In the genomic region with DNA sequence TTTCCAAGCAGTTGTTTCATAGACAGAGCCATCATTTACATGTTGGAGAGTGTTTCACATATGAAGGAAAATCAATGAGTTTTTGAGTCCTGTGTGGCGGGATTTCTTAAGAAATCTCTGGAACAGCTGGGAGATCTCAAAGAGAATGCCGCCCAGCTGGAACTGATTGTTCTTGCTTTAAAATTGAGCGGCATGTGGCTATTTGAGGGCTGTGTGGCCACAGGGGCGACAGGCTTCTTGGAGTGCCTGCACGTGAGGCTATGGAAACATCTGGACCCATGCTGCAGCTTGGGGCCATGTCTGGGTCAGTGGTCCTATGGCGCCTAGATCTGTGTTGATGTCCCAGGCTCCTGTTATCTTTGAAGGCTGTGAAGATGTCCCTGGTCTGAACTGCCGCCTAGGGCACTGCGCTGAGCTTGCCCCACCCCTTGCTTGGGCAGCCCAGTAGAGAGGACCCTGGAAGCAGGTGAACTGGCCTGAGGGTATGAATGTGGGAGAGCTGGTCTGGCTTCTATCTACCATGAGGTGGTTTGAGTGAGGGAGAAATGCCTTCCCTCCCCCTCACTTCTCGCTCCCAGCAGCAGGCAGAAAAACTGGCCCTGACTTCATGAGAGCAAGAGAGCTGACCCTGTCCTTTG, we compare ENCODE assay signal across 19 mouse cellular contexts. TPM values are rescaled to one million over a fixed set of nuclear protein-coding genes. Genes with fewer than 3 reads are reported as not detected.
DNase-seq lines count a peak whose midpoint lies in the region; ATAC-seq and TF ChIP-seq lines count a peak whose summit lies in the region.
"Had no signal": no experiment of that assay in that cellular context is flagged by ENCODE, and none has a peak within 500 bp of the region (broad histone marks: within the 10 kb centered on the region; RNA-seq: fewer than 3 reads in every experiment).

No protein-coding gene starts in this region.

- TF ChIP-seq CTCF in intestine, postnatal 0 days (IDR thresholded peaks at IDR 0.05; ENCODE audit: low read depth), result no peak
- TF ChIP-seq CTCF in thymus, adult 2 months (IDR thresholded peaks at IDR 0.05; ENCODE audit: borderline replicate concordance, control insufficient read depth, extremely low read depth, insufficient read depth, low read length, poor library complexity), result no peak

- no peak overlapping the region for H3K4me2 ChIP-seq in limb, embryonic 12.5 days
- no peak overlapping the region for H3K4me2 ChIP-seq in intestine, postnatal 0 days (replicated peaks; ENCODE audit: low read depth)
- H3K4me2 ChIP-seq: hindbrain, embryonic 13.5 days; liver, embryonic 15.5 days had no signal

- peak; percentile 29 for DNase-seq in kidney, adult 11 months
- DNase-seq in kidney, postnatal 10 days, result no peak
- DNase-seq in R1 (ENCODE audit: low read depth, low spot score), result peak; percentile 20
- peak; percentile 23 for DNase-seq in kidney, adult 9 months
- DNase-seq in thymus, adult 2 months, result no peak
- no peak for DNase-seq in adrenal gland, postnatal 10 days
- DNase-seq: cerebellum, postnatal 10 days had no signal

- WGBS in limb, embryonic 12.5 days, result 24% methylated on average over 9 of the region's 9 CpGs
- WGBS in intestine, postnatal 0 days, result 66% methylated on average over 9 of the region's 9 CpGs
- WGBS in thymus, adult 2 months, result 94% methylated on average over 9 of the region's 9 CpGs

- H3K9ac ChIP-seq in limb, embryonic 12.5 days (replicated peaks), result no peak overlapping the region
- H3K9ac ChIP-seq in intestine, postnatal 0 days (ENCODE audit: low read depth, low read length), result no peak overlapping the region
- H3K9ac ChIP-seq: hindbrain, embryonic 13.5 days; liver, embryonic 15.5 days had no signal

- ATAC-seq in limb, embryonic 12.5 days (ENCODE audit: insufficient number of reproducible peaks, insufficient read depth, low FRiP score, low TSS enrichment, low read depth), result no peak
- no peak for ATAC-seq in intestine, postnatal 0 days
- ATAC-seq: forebrain, embryonic 16.5 days; intestine, embryonic 16.5 days had no signal

- no peaks in the 10 kb centered on the region for H3K36me3 ChIP-seq in limb, embryonic 12.5 days
- H3K36me3 ChIP-seq in intestine, postnatal 0 days (ENCODE audit: control insufficient read depth, insufficient read depth), result no peaks in the 10 kb centered on the region
- no peaks in the 10 kb centered on the region for H3K36me3 ChIP-seq in thymus, adult 2 months (ENCODE audit: control insufficient read depth, insufficient read depth, low read length)
- H3K36me3 ChIP-seq: hindbrain, embryonic 13.5 days; liver, embryonic 15.5 days; midbrain, embryonic 10.5 days had no signal

- TF ChIP-seq POLR2A in thymus, adult 2 months (IDR thresholded peaks at IDR 0.05; ENCODE audit: control insufficient read depth, extremely low read depth, insufficient read depth, low read length, poor library complexity), result no peak

- H3K27me3 ChIP-seq in limb, embryonic 12.5 days, result no peaks in the 10 kb centered on the region
- H3K27me3 ChIP-seq in intestine, postnatal 0 days (replicated peaks; ENCODE audit: control insufficient read depth, insufficient read depth, low read length), result no peaks in the 10 kb centered on the region
- H3K27me3 ChIP-seq in thymus, adult 2 months (ENCODE audit: control insufficient read depth, insufficient read depth, low read length), result no peaks in the 10 kb centered on the region
- H3K27me3 ChIP-seq: hindbrain, embryonic 13.5 days had no signal

- H3K9me3 ChIP-seq in limb, embryonic 12.5 days, result no peaks in the 10 kb centered on the region
- H3K9me3 ChIP-seq in intestine, postnatal 0 days (ENCODE audit: control insufficient read depth), result no peaks in the 10 kb centered on the region
- H3K9me3 ChIP-seq: hindbrain, embryonic 13.5 days; liver, embryonic 15.5 days; midbrain, embryonic 10.5 days had no signal

- H3K4me1 ChIP-seq in limb, embryonic 12.5 days (replicated peaks), result peaks cover 12% of the 10 kb centered on the region
- H3K4me1 ChIP-seq in intestine, postnatal 0 days (replicated peaks; ENCODE audit: control insufficient read depth, insufficient read depth, low read length), result no peaks in the 10 kb centered on the region
- no peaks in the 10 kb centered on the region for H3K4me1 ChIP-seq in thymus, adult 2 months (replicated peaks; ENCODE audit: control insufficient read depth, insufficient read depth, low read length)
- H3K4me1 ChIP-seq: hindbrain, embryonic 13.5 days had no signal

- H3K27ac ChIP-seq in limb, embryonic 12.5 days, result 0 out of 2 replicates have a peak overlapping the region, but pooled peaks have one; percentile 45
- no peak overlapping the region for H3K27ac ChIP-seq in intestine, postnatal 0 days (ENCODE audit: low read depth, low read length)
- H3K27ac ChIP-seq in thymus, adult 2 months (ENCODE audit: control insufficient read depth, insufficient read depth, low read length), result no peak overlapping the region
- H3K27ac ChIP-seq: hindbrain, embryonic 13.5 days; liver, embryonic 15.5 days; midbrain, embryonic 10.5 days had no signal

- H3K4me3 ChIP-seq in limb, embryonic 12.5 days (replicated peaks), result no peak overlapping the region
- no peak overlapping the region for H3K4me3 ChIP-seq in intestine, postnatal 0 days (ENCODE audit: low read depth, low read length)
- H3K4me3 ChIP-seq in thymus, adult 2 months (ENCODE audit: control insufficient read depth, insufficient read depth, low read length), result no peak overlapping the region
- H3K4me3 ChIP-seq: hindbrain, embryonic 13.5 days; liver, embryonic 15.5 days; midbrain, embryonic 10.5 days had no signal

RNA-seq across cellular contexts. Expression of gene Trcg1, which starts 6.1 kb away (rescaled TPM):
- polyA plus RNA-seq in limb, embryonic 12.5 days (2016; fragmentation: Nextera tagmentation; extraction: Ambion mirVana), result not detected in 2 replicates
- polyA plus RNA-seq in intestine, postnatal 0 days (2015; fragmentation: Nextera tagmentation; extraction: Ambion mirVana), result not detected in 2 replicates
- 0.03 and 0.06 TPM in 2 replicates for polyA plus RNA-seq in thymus, adult 2 months (2012; rRNA removed)
- total RNA-seq in adrenal gland, postnatal 10 days (2021), result not detected
- total RNA-seq: adrenal gland, postnatal 14 days; gastrocnemius, postnatal 4 days; left cerebral cortex, adult 8-10 months had no signal
- polyA plus RNA-seq: forebrain, embryonic 16.5 days; heart, embryonic 16.5 days; hindbrain, embryonic 13.5 days; intestine, embryonic 16.5 days; liver, embryonic 15.5 days; midbrain, embryonic 10.5 days; spleen, adult 2 months had no signal

RNA-seq across cellular contexts. Expression of gene 1700017B05Rik, which starts 32.1 kb away (rescaled TPM):
- polyA plus RNA-seq in limb, embryonic 12.5 days (2016; fragmentation: Nextera tagmentation; extraction: Ambion mirVana), result 15.3 and 16.3 TPM in 2 replicates
- polyA plus RNA-seq in intestine, postnatal 0 days (2015; fragmentation: Nextera tagmentation; extraction: Ambion mirVana), result 12.8 and 14.2 TPM in 2 replicates
- polyA plus RNA-seq in thymus, adult 2 months (2012; rRNA removed), result 43.5 and 54.4 TPM in 2 replicates
- total RNA-seq in adrenal gland, postnatal 10 days (2021), result 10 to 100 TPM; 38.2 to 40.2 TPM

Comparison
In these comparisons a context has a peak if more than half of its experiments do, and no peak if none do; other contexts are left out.
1. DNase-seq: peak in kidney, adult 11 months (single experiment), R1 (single experiment) and kidney, adult 9 months (single experiment); none in kidney, postnatal 10 days (single experiment), thymus, adult 2 months (single experiment) and adrenal gland, postnatal 10 days (single experiment).